Mouse (Mus musculus) hindbrain, embryonic 10.5 days (tissue): ENCODE measurements around the gene Iqcd. TPM values are rescaled to one million over a fixed set of nuclear protein-coding genes. Genes with fewer than 3 reads are reported as not detected.

ENCODE experiments used
- DNase-seq: peaks from one replicate; pipeline ENCODE4 v3.0.0-alpha.2; 2017; ENCODE audit warnings: low spot score
- H3K27ac ChIP-seq: fragments of 300-500 bp; sonication (generic); 2 replicates; pipeline ENCODE4 v1.5.1; 2016; ENCODE audit warnings: mild to moderate bottlenecking, moderate library complexity
- H3K27me3 ChIP-seq: fragments of 300-500 bp; sonication (generic); 2 replicates; pipeline ENCODE4 v1.6.1; 2016; ENCODE audit warnings: mild to moderate bottlenecking; ENCODE audit not compliant: poor library complexity, insufficient read depth, severe bottlenecking
- H3K36me3 ChIP-seq: fragments of 300-500 bp; sonication (generic); 2 replicates; pipeline ENCODE4 v1.6.1; 2016; ENCODE audit warnings: mild to moderate bottlenecking, moderate library complexity
- H3K4me1 ChIP-seq: fragments of 300-500 bp; sonication (generic); replicated peaks from 2 replicates; pipeline ENCODE4 v1.6.1; 2016; ENCODE audit warnings: mild to moderate bottlenecking
- H3K4me3 ChIP-seq: fragments of 300-500 bp; sonication (generic); 2 replicates; pipeline ENCODE4 v1.5.1; 2016; ENCODE audit warnings: mild to moderate bottlenecking, moderate library complexity
- H3K9me3 ChIP-seq: fragments of 300-500 bp; sonication (generic); 2 replicates; pipeline ENCODE4 v1.6.1; 2016; ENCODE audit warnings: mild to moderate bottlenecking, moderate library complexity
- WGBS: fragments of 180-500 bp; shearing (Covaris S2); methylation state at CpG from one replicate; pipeline ENCODE4 v1.1.7; 2016; 5-methylcytosine and 5-hydroxymethylcytosine counted together
- polyA plus RNA-seq: library from polyadenylated mRNA; unstranded; fragments of >200 nt; fragmentation: Nextera tagmentation; extraction: Ambion mirVana; gene quantifications from 2 replicates; pipeline ENCODE4 v1.2.1, GENCODE M21; 2016

The Iqcd gene
- polyA plus RNA-seq, 1 experiment from 2014 or later: 2.8 TPM

DNA sequence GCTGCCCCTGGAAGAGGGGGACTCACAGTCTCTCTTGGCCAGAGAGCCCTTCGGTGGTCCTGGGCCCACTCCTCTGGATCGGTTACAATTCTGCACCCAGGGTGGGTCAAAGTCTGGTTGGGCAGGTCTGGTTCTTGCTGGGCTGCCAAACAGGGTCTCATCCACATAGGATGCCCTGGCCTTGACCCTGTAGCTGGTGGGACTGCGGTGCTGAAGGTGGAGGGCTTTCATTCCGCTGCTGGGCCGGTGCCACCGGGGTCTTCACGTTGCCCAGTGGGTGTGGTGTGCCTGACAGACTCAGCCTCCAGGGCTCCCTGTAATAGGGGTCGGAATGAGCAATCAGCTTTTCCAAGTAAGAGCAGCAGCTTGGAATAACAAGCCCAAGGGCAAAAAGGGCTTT is 22.6 kb downstream of the Iqcd start:
- WGBS: 60% methylated on average over 8 of the region's 8 CpGs
- H3K27me3 ChIP-seq: no peaks in the 10 kb centered on the region
- H3K4me3 ChIP-seq: peak overlapping the region; percentile 76
- no peak for DNase-seq
- peaks cover 45% of the 10 kb centered on the region for H3K36me3 ChIP-seq
- no peak overlapping the region; the same call in 1 of the 2 replicates for H3K27ac ChIP-seq
- H3K4me1 ChIP-seq: peaks cover 27% of the 10 kb centered on the region
- peaks cover 6% of the 10 kb centered on the region; the same call in 1 of the 2 replicates for H3K9me3 ChIP-seq

DNA sequence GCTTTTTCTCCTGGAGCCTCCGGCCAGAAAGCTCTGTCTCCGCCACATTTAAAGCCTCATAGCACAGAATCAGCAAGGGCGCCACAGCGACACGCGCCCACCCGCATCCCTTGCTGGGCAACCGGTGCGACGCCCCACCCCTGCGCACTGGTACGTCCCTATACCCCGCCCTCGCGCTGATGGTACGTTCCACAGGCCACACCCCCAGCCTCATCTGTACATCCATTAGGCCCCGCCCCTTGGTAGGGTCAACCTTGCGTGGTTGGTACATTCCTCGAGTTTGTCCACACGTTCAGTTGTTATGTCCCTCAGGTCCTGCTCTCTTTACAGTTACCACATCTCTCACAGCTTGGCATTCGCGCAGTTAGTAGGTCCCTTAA is 23.6 kb downstream of the Iqcd start, which contains the start of the genes Rita1 and Ddx54:
Rita1 (minus strand) TSS at position 148 of the 380 bp plus-strand sequence.
Ddx54 (plus strand) TSS at position 298 of the 380 bp plus-strand sequence.
- Histone ChIP-seq H3K9me3 (peaks cover 6% of the 10 kb centered on the region; the same call in 1 of the 2 replicates), H3K4me1 (peaks cover 23% of the 10 kb centered on the region), H3K27ac (peak within 1 kb of the TSS; percentile 94), H3K36me3 (peaks cover 55% of the 10 kb centered on the region), H3K27me3 (no peaks in the 10 kb centered on the region), H3K4me3 (peak within 1 kb of the TSS; percentile 76)
- peak; percentile 98 for DNase-seq
- 0% methylated on average over 22 of the region's 22 CpGs for WGBS

GRCm38 (mm10) chr5:120612822-120613604 is 24.2 kb downstream of the Iqcd start:
- peak overlapping the region; percentile 76 for H3K4me3 ChIP-seq
- H3K36me3 ChIP-seq: peaks cover 58% of the 10 kb centered on the region
- peak; percentile 100 for DNase-seq
- H3K27me3 ChIP-seq: no peaks in the 10 kb centered on the region
- H3K27ac ChIP-seq: peak overlapping the region; percentile 94
- under 1% methylated on average over 69 of the region's 69 CpGs for WGBS
- peaks cover 6% of the 10 kb centered on the region; the same call in 1 of the 2 replicates for H3K9me3 ChIP-seq
- H3K4me1 ChIP-seq: peaks cover 23% of the 10 kb centered on the region

DNA sequence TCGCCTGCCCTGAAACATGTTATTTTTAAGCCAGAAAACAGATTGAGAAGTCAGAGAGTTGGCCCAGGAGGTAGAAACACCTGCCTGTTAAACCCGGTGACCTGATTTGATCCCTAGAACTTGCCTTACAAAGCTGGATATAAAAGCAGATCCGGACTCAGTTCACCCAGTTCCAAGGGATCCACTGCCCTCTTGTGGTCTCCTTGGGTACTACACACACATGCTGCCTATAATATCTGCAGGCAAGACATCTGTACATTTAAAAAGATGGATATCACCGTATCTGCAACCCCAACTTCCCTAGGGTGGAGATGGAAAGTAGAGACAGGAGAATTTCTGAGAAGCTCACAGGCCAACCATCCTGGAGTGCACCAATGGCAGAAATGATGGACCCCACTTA is 27.1 kb downstream of the Iqcd start:
- 98% methylated on average over 4 of the region's 4 CpGs for WGBS
- peaks cover 63% of the 10 kb centered on the region for H3K36me3 ChIP-seq
- no peak overlapping the region for H3K4me3 ChIP-seq
- no peaks in the 10 kb centered on the region for H3K27me3 ChIP-seq
- peaks cover 21% of the 10 kb centered on the region for H3K4me1 ChIP-seq
- H3K9me3 ChIP-seq: peaks cover 6% of the 10 kb centered on the region; the same call in 1 of the 2 replicates
- no peak overlapping the region for H3K27ac ChIP-seq
- DNase-seq: peak; percentile 34

- H3K27ac ChIP-seq: no peak overlapping the region
- peaks cover 91% of the 10 kb centered on the region for H3K36me3 ChIP-seq
- peaks cover 4% of the 10 kb centered on the region for H3K4me1 ChIP-seq
- 89% methylated on average over 12 of the region's 12 CpGs for WGBS
- H3K9me3 ChIP-seq: peaks cover 6% of the 10 kb centered on the region; the same call in 1 of the 2 replicates
- no peaks in the 10 kb centered on the region for H3K27me3 ChIP-seq
- no peak overlapping the region for H3K4me3 ChIP-seq
- DNase-seq: no peak
Observed at GRCm38 (mm10) chr5:120618778-120619177, 30.0 kb downstream of the Iqcd start.

- peaks cover 96% of the 10 kb centered on the region for H3K36me3 ChIP-seq
Observed at GRCm38 (mm10) chr5:120619201-120619600, 30.4 kb downstream of the Iqcd start.

GRCm38 (mm10) chr5:120620375-120621077 is 31.7 kb downstream of the Iqcd start:
- peak; percentile 80 for DNase-seq
- Histone ChIP-seq H3K4me3 (no peak overlapping the region), H3K27me3 (no peaks in the 10 kb centered on the region), H3K36me3 (peaks cover 100% of the 10 kb centered on the region), H3K4me1 (no peaks in the 10 kb centered on the region), H3K9me3 (peaks cover 6% of the 10 kb centered on the region; the same call in 1 of the 2 replicates), H3K27ac (no peak overlapping the region)
- 71% methylated on average over 18 of the region's 18 CpGs for WGBS

More at GRCm38 (mm10) chr5:120619201-120619600, 30.4 kb downstream of the Iqcd start:
- peak; percentile 61 for DNase-seq
- no peak overlapping the region for H3K27ac ChIP-seq
- no peak overlapping the region for H3K4me3 ChIP-seq
- 23% methylated on average over 5 of the region's 5 CpGs for WGBS
- H3K4me1 ChIP-seq: no peaks in the 10 kb centered on the region
- H3K27me3 ChIP-seq: no peaks in the 10 kb centered on the region
- H3K9me3 ChIP-seq: peaks cover 6% of the 10 kb centered on the region; the same call in 1 of the 2 replicates

DNA sequence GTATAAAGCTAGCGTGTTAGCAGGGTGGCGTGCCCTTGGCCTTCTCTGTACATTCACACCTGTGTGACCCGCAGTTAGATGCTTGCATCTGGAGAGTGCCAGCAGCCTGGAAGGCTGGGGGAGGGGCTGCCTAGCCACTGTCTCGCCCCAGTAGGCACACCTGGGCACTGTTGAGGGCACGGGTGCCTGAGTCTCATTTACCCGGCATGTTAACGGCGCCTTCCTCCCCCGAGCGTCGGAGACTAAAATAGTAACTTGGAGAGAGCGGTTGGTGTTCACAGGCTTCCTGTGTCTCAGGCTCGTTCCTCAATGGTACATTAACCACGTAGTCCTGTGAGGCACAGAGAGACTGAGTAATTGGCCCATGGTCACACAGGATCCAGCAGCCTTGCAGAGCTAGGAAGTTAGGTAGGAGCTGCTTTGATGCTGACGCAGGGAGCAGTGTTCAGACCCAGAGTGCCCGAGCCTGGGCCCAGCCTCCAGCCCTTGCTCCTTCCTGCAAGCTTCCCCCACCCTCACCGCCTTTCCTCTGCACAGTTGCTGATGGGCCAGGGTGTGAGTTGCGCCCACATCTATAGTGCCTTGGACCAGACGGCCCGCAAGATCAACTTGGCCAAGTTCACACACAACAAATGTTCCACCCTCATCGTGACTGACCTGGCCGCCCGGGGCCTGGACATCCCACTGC is 32.4 kb downstream of the Iqcd start:
- WGBS: 95% methylated on average over 23 of the region's 23 CpGs
- no peak for DNase-seq

DNA sequence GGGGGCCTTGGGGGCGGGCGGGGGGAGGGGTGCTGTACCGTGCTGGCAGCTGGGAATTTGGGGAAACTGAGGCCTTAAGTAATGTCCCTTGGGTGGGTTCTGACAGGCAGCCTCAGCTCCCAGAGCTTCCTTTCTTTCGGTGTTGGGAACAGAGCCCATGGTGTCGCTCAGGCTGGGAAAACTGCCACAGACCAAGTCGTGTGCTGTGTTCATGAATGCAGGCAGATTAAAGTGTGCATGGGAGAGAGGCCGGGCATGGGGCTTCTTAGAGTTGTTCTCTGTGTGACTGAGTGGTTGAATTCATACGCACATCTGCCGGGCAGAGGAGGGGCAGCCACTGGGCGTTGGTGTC is 33.0 kb downstream of the Iqcd start:
- no peaks in the 10 kb centered on the region for H3K27me3 ChIP-seq
- H3K27ac ChIP-seq: no peak overlapping the region
- H3K4me3 ChIP-seq: no peak overlapping the region
- H3K9me3 ChIP-seq: no peaks in the 10 kb centered on the region
- no peak for DNase-seq
- H3K36me3 ChIP-seq: peaks cover 100% of the 10 kb centered on the region
- peaks cover 11% of the 10 kb centered on the region for H3K4me1 ChIP-seq
- WGBS: 90% methylated on average over 10 of the region's 10 CpGs

More for the DNA sequence above, 32.4 kb downstream of the Iqcd start:
- peaks cover 100% of the 10 kb centered on the region for H3K36me3 ChIP-seq
- H3K4me1 ChIP-seq: peaks cover 5% of the 10 kb centered on the region
- no peaks in the 10 kb centered on the region for H3K27me3 ChIP-seq
- no peaks in the 10 kb centered on the region for H3K9me3 ChIP-seq
- no peak overlapping the region for H3K27ac ChIP-seq
- H3K4me3 ChIP-seq: no peak overlapping the region

DNA sequence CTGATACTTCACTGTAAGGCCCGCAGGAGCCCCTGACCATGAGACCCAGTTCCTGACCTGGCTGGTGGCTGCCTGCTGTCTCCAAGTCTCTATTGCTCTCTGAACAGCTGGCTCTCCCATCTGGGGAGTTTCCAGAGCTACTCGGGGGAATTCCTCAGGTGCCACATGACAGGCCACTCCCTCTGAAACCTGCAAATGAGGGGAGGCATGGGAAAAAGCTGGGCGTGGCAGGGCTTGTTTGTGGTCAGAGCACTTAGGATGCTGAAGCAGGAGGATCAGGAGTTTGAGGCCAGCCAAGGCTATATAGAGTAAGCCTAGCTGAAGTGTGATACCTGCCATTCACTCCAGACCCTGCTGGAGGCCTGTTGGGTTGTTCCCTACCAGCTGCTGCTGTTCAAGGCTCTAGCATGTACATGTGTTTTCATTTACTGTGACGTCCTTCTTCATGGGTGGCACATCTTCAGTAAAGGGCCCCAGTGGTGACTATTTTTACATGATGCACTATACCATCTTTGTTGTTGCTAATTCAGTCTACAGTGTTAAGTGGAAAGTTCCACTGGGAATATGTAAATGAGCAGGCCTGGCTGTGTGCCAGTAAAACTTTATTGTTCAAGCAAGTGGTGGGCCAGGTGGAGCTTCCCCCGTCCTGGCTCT is 33.5 kb downstream of the Iqcd start:
- Histone ChIP-seq H3K27me3 (no peaks in the 10 kb centered on the region), H3K4me1 (peaks cover 16% of the 10 kb centered on the region), H3K4me3 (no peak overlapping the region), H3K27ac (no peak overlapping the region), H3K9me3 (no peaks in the 10 kb centered on the region), H3K36me3 (peaks cover 100% of the 10 kb centered on the region)
- WGBS: 84% methylated on average over 5 of the region's 5 CpGs
- DNase-seq: no peak

- H3K9me3 ChIP-seq: no peaks in the 10 kb centered on the region
- DNase-seq: no peak
- peaks cover 95% of the 10 kb centered on the region for H3K36me3 ChIP-seq
- no peak overlapping the region for H3K27ac ChIP-seq
- H3K4me3 ChIP-seq: no peak overlapping the region
- WGBS: 94% methylated on average over 10 of the region's 10 CpGs
- H3K4me1 ChIP-seq: peaks cover 31% of the 10 kb centered on the region
- H3K27me3 ChIP-seq: no peaks in the 10 kb centered on the region
Observed at GRCm38 (mm10) chr5:120624427-120624826, 35.6 kb downstream of the Iqcd start.

DNA sequence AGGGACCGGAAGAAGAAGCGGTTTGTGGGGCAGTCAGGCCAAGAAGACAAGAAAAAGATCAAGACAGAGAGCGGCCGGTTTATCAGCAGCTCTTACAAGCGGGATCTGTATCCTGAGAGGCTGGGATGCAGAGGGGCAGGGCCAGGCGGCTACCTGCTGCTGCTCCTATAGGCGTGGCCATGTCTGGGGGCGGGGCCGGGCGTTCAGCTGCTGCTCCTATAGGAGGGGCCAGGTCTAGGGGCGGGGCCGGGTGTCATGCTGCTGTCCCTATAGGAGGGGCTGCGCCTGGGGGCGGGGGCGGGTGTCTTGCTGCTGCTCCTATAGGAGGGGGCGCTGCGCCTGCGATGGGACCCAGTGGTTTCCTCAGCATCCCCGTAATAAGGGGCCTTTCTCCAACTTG is 37.6 kb downstream of the Iqcd start:
- WGBS: 26% methylated on average over 19 of the region's 19 CpGs
- Histone ChIP-seq H3K9me3 (no peaks in the 10 kb centered on the region), H3K4me1 (peaks cover 35% of the 10 kb centered on the region), H3K36me3 (peaks cover 75% of the 10 kb centered on the region), H3K4me3 (no peak overlapping the region), H3K27ac (peak overlapping the region; percentile 67; the same call in 1 of the 2 replicates), H3K27me3 (peaks cover 19% of the 10 kb centered on the region)
- peak; percentile 76 for DNase-seq
